Mouse (Mus musculus) cerebellum, adult (tissue): ENCODE data around the gene Clmn.

ENCODE experiments used
- ATAC-seq: cut with Nextera tagmentation; 2 replicates; pipeline ENCODE4 v1.9.2; 2017; ENCODE audit warnings: mild to moderate bottlenecking, moderate library complexity, mixed read lengths; ENCODE audit not compliant: insufficient number of reproducible peaks, low FRiP score, low TSS enrichment

Clmn gene

DNA sequence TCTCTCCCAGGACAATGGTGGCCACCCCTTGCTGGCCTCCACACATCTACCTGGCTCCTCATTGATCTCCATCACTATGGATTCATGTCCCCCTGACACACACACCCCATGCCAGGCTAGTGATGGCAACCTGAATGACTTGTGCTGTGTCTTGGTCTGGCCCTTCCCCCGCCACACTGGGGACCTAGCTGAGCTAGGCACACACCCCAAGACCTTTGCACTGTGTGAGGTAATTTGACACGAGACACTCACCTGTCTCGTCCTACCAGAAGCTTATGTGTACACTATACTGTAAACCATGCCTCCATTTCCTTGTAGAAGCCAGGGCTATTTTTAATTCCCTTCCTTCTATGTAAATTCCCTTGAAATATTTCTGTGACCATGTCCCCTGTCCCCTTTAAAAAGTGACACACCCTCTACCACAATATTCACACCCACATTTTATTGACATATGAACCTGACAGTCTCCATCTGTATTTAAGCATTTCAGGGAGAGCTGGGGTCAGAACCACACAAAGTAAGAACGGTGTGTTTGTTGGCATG lies 16.7 kb upstream of the Clmn start:
- no peak for ATAC-seq

DNA sequence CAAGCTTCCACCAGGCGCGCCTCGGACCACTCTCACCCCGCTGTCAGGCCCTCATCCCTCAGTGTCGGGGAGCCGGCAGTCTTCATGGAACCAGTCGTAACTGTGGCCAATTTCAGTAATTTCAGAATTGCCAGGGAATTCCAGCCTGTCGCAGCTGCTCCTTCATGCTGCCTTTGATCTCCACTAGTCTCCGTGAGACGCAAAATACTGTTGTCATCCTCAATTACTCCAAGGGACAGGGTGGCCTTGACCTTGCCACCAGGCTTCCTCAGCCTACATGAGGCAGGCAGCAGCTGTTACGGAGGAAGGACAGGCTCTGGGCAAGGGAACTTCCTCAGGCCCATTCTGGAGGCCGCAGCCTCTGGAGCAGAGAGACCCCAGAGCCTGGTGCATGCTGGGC lies 15.5 kb upstream of the Clmn start:
- no peak for ATAC-seq

DNA sequence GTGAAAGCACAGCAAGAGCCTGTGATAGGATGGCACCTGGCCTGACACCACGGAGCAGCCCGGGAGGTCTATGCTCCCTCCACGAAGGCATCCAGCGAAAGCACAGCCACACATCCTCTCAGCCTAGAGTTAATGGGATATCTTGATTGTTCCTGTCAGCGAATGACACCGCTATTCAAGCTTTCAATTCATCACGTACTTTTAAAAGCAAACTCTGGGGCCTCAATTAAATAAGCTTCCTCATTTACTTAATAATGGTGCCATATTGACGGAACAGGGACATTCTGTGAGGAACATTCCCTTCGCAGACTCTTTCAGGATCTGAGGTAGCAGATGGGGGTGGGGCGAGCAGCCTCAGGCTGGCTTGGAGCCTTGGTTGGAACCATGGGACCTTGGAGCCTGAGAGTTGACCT lies 14.7 kb upstream of the Clmn start:
- no peak for ATAC-seq

GRCm38 (mm10) chr12:104876053-104876452 lies 11.2 kb upstream of the Clmn start:
- ATAC-seq, result no peak

GRCm38 (mm10) chr12:104871987-104872386 lies 7.1 kb upstream of the Clmn start:
- no peak for ATAC-seq

- ATAC-seq, result no peak
Measured at GRCm38 (mm10) chr12:104869737-104870136, 4.9 kb upstream of the Clmn start.

DNA sequence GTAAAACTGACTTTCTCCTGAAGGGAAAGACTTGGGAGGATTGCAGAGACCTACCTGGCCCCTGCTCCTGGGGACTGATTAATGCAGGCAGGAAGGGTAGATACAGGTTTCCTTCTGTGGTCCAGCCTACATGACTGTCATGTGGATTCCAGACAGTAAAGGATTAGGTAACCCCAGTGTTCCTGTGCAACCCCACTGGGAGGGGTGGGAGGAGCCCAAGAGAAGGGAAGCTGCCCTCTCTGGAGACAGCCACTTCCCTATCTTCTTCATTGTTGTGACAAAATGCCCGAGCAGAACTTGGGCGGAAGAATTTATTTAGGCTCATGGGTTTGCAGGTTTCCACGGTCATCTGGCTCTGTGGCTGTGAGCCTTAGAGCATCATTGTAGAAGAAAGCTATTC lies 3.6 kb upstream of the Clmn start:
- ATAC-seq, result no peak

GRCm38 (mm10) chr12:104867851-104868250 lies 3.0 kb upstream of the Clmn start:
- ATAC-seq, result no peak

GRCm38 (mm10) chr12:104865166-104865535 lies 275 bp upstream of the Clmn start:
- ATAC-seq, result no peak

GRCm38 (mm10) chr12:104863653-104864052 lies 1.2 kb downstream of the Clmn start:
- no peak for ATAC-seq

GRCm38 (mm10) chr12:104859140-104859539 lies 5.7 kb downstream of the Clmn start:
- no peak for ATAC-seq

DNA sequence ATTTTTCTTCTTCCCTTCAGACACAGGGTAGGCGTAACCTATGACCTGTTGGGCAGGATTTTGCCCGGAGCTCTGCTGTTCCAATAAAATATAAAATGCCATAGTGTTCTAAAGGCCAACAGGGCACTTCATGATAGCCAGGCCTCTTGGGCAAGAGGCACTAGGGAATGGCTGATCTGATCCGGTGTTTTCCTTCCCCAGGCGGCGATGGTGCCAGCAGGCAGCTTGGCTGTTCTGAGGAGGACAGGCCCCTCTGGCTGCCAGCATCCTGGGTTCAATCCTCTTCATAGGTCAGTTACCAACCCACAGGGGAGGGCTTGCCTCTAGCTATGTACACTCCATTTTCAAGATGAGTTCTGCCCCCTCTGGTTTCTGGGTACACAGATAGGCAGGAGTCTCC lies 6.1 kb downstream of the Clmn start:
- ATAC-seq, result no peak

DNA sequence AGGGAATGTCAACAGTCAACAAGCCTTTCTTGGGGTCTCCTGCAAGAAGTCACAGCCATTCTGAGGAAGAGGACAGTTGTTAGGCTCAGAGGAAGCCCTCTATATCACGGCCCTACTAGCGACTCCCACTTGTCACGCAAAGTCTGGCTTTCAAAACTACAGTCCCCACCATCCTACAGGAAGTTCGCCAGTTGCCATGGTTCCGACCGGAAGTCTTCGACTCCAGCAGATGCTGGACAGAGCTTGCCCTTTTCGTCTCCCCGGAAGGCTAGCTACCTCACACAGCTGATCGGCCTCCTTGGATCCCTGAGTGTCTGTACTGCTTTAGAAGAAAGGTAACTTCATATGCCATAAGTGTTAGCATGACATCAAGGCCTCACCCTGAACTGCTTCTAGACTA lies 7.3 kb downstream of the Clmn start:
- ATAC-seq, result no peak

- ATAC-seq, result no peak
Measured at GRCm38 (mm10) chr12:104856540-104856939, 8.3 kb downstream of the Clmn start.

- no peak for ATAC-seq
Measured at GRCm38 (mm10) chr12:104855548-104855947, 9.3 kb downstream of the Clmn start.

DNA sequence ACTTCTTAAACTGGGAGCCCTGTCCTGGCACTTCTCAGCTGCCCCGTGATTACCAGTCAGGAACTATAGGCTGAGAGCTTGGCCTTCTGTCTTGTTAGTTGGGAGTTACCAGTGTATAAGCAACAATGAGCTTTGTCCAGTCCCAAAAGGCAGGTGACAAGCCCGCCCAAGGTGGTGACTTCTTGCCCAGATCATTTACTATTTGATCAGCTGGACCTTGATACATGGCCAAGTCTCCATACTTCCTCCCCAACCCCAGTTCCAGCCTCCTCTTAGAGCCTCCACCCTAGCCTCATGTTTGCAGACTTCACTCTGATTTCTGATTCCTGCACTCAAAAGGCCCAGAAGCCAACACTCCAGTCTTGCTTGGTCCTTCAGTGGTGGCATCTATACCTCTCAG lies 10.1 kb downstream of the Clmn start:
- ATAC-seq, result no peak

GRCm38 (mm10) chr12:104853374-104853773 lies 11.5 kb downstream of the Clmn start:
- no peak for ATAC-seq

- ATAC-seq, result no peak
Measured at GRCm38 (mm10) chr12:104851711-104852508, 13.0 kb downstream of the Clmn start.

- no peak for ATAC-seq
Measured at GRCm38 (mm10) chr12:104850119-104850518, 14.8 kb downstream of the Clmn start.

- no peak for ATAC-seq
Measured at GRCm38 (mm10) chr12:104848667-104849066, 16.2 kb downstream of the Clmn start.

DNA sequence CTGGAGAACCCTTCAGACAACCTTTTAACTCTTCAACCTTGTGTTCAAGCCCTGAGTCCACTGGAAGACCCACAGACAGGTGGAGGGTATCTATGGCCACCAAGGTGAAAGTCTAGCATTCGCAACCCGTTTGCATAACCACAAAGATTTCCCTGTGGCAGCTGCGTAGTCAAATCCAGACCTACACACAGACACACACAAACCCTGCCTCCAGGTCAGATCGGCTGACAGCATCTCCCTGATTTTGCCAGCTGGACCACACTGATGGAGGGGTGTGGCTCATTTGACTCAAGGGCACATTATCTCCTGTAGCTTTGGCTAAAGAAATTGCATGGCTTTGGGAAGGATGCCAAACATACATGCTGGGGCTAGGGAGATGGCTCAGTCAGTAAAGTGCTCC lies 17.6 kb downstream of the Clmn start:
- ATAC-seq, result no peak

DNA sequence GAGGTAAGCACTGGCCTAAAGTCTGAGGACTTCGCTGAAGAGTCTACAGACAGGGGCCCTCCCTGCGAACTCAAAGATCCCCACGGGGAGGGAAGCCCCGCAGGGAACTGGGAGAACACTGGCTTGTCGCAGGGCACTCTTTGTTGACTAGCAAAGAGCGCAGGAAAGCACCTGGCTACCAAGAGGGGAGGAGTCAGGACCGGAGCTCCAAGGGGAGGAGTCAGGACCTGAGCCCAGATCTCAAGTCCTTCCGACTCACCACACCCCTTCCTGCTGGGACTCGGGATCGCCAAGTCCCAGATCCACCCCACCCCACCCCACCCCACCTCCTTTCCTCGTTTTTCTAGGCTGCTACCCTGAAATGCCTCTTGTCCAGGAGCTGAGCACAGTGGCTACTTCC lies 19.2 kb downstream of the Clmn start:
- no peak for ATAC-seq
